Mouse (Mus musculus) neural tube, embryonic 14.5 days (tissue): ENCODE results near the gene Diras1. TPM values are rescaled to one million over a fixed set of nuclear protein-coding genes. Genes with fewer than 3 reads are reported as not detected.
"Not testable (repeated sequence)": the region's sequence is repeated elsewhere in the genome, so short reads cannot be mapped to it uniquely, and the experiment has no call there.

Source experiments
- ATAC-seq: fragments of 200-750 bp; cut with Nextera tagmentation; 2 replicates; pipeline ENCODE4 v1.8.0; 2017; ENCODE audit warnings: low read depth, mild to moderate bottlenecking, moderate TSS enrichment, moderate library complexity
- H3K27ac ChIP-seq: fragments of 300-500 bp; sonication (generic); 2 replicates; pipeline ENCODE4 v1.5.1; 2014; ENCODE audit warnings: low read depth, mild to moderate bottlenecking, control low read depth, low read length, moderate library complexity, mixed read lengths
- H3K27me3 ChIP-seq: fragments of 300-500 bp; sonication (generic); 2 replicates; pipeline ENCODE4 v1.6.1; 2014; ENCODE audit warnings: low read length; ENCODE audit not compliant: control insufficient read depth, insufficient read depth
- H3K36me3 ChIP-seq: fragments of 300-500 bp; sonication (generic); 2 replicates; pipeline ENCODE4 v1.6.1; 2014; ENCODE audit warnings: low read length, mixed read lengths; ENCODE audit not compliant: control insufficient read depth, insufficient read depth
- H3K4me1 ChIP-seq: fragments of 300-500 bp; sonication (generic); 2 replicates; pipeline ENCODE4 v1.6.1; 2014; ENCODE audit warnings: low read length; ENCODE audit not compliant: control insufficient read depth, insufficient read depth
- H3K4me2 ChIP-seq: fragments of 300-500 bp; sonication (generic); 2 replicates; pipeline ENCODE4 v1.6.1; 2014; ENCODE audit warnings: mild to moderate bottlenecking, low read depth, low read length, control low read depth
- H3K4me3 ChIP-seq: fragments of 300-500 bp; sonication (generic); 2 replicates; pipeline ENCODE4 v1.5.1; 2014; ENCODE audit warnings: low read depth, low read length, control low read depth, mixed read lengths
- H3K9ac ChIP-seq: fragments of 300-500 bp; sonication (generic); replicated peaks from 2 replicates; pipeline ENCODE4 v1.6.1; 2014; ENCODE audit warnings: low read depth, mild to moderate bottlenecking, control low read depth, low read length, mixed read lengths
- H3K9me3 ChIP-seq: fragments of 300-500 bp; sonication (generic); 2 replicates; pipeline ENCODE4 v1.6.1; 2016; ENCODE audit warnings: low read length; ENCODE audit not compliant: control insufficient read depth
- WGBS: fragments of 180-500 bp; shearing (Covaris S2); extraction: QIAGEN DNeasy Blood & Tissue Kit; methylation state at CpG from one replicate; pipeline ENCODE4 v1.1.7; 2014; 5-methylcytosine and 5-hydroxymethylcytosine counted together
- polyA plus RNA-seq: library from polyadenylated mRNA; unstranded; fragments of >200 nt; fragmentation: Nextera tagmentation; extraction: Ambion mirVana; gene quantifications from 2 replicates; pipeline ENCODE4 v1.2.1, GENCODE M21; 2014

Diras1 gene
- polyA plus RNA-seq = 24.0 and 28.8 TPM in 2 replicates

GRCm38 (mm10) chr10:81025639-81026275 lies at the start of gene Diras1:
TSS of gene Diras1 (minus strand) at chr10:81025662.
- H3K9me3 ChIP-seq = no peaks in the 10 kb centered on the region
- peak; percentile 12; the same call in 1 of the 2 replicates for ATAC-seq
- peak within 1 kb of the TSS; percentile 34; the same call in 1 of the 2 replicates for H3K27ac ChIP-seq
- H3K4me1 ChIP-seq = 0 out of 2 replicates have a peak, but pooled peaks cover 6% of the 10 kb centered on the region
- peaks cover 9% of the 10 kb centered on the region for H3K36me3 ChIP-seq
- H3K9ac ChIP-seq = peak within 1 kb of the TSS; percentile 77
- H3K27me3 ChIP-seq = peaks cover 3% of the 10 kb centered on the region; the same call in 1 of the 2 replicates
- peak within 1 kb of the TSS; percentile 48 for H3K4me3 ChIP-seq
- H3K4me2 ChIP-seq = peak within 1 kb of the TSS; percentile 71
- 41% methylated on average over 12 of the region's 12 CpGs for WGBS

GRCm38 (mm10) chr10:81073464-81073863 lies 48.0 kb upstream of the Diras1 start:
- peaks cover 14% of the 10 kb centered on the region; the same call in 1 of the 2 replicates for H3K36me3 ChIP-seq
- no peaks in the 10 kb centered on the region for H3K27me3 ChIP-seq
- H3K9me3 ChIP-seq = no peaks in the 10 kb centered on the region
- 70% methylated on average over 7 of the region's 7 CpGs for WGBS
- H3K4me2 ChIP-seq = no peak overlapping the region
- no peak overlapping the region for H3K9ac ChIP-seq
- no peak overlapping the region for H3K27ac ChIP-seq
- ATAC-seq = no peak
- peaks cover 13% of the 10 kb centered on the region for H3K4me1 ChIP-seq
- no peak overlapping the region for H3K4me3 ChIP-seq

DNA sequence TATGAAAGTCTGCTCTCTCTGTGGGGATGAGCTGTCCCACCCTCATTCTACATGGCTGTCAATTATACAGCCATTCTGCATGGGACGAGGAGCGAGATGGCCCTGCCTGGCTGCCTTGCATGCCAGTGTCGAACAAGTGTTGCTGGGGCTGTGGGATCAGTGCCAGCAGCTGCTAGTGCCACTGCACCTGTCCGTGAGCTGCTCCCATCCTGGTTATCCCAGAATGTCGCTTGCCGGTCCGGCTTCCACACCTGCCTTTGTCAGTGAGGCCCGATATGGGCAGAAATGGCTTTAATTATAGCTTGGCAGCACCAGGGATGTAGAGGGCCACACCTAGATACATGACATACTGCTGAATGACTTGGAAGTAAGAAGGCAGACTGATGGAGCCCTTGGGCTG lies 46.8 kb upstream of the Diras1 start:
- WGBS = 93% methylated on average over 8 of the region's 8 CpGs
- Histone ChIP-seq H3K4me1 (peaks cover 13% of the 10 kb centered on the region), H3K9ac (no peak overlapping the region), H3K4me2 (no peak overlapping the region), H3K4me3 (no peak overlapping the region), H3K36me3 (peaks cover 13% of the 10 kb centered on the region; the same call in 1 of the 2 replicates), H3K27me3 (no peaks in the 10 kb centered on the region), H3K27ac (no peak overlapping the region), H3K9me3 (no peaks in the 10 kb centered on the region)
- ATAC-seq = no peak

DNA sequence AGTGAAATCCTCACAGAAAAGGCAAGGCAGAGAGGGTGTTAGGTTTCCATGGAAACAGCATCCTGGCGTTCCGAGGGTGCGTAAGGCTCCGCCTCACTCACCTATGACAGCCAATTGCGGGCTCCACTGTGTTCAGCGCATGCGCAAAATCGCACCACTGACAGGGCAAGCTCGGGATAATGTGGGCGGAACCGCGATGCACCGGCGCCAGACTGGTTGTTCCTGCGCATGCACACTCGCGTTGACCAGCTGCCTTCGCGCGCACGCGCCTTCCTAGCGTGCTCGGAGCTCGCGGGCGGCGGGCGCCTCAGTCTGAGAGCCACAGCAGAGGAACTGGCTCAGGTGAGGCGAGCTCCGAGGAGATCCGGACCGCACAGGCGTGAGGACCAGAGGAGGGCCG lies 44.4 kb upstream of the Diras1 start, which contains the start of gene Thop1:
TSS of gene Thop1 (plus strand) at position 200 of the 400 bp plus-strand sequence.
- Histone ChIP-seq H3K9ac (peak within 1 kb of the TSS; percentile 71), H3K9me3 (no peaks in the 10 kb centered on the region), H3K27me3 (no peaks in the 10 kb centered on the region), H3K36me3 (peaks cover 11% of the 10 kb centered on the region; the same call in 1 of the 2 replicates), H3K27ac (peak within 1 kb of the TSS; percentile 76), H3K4me3 (peak within 1 kb of the TSS; percentile 69), H3K4me1 (peaks cover 13% of the 10 kb centered on the region), H3K4me2 (peak within 1 kb of the TSS; percentile 79)
- WGBS = under 1% methylated on average over 35 of the region's 35 CpGs
- peak; percentile 96 for ATAC-seq

DNA sequence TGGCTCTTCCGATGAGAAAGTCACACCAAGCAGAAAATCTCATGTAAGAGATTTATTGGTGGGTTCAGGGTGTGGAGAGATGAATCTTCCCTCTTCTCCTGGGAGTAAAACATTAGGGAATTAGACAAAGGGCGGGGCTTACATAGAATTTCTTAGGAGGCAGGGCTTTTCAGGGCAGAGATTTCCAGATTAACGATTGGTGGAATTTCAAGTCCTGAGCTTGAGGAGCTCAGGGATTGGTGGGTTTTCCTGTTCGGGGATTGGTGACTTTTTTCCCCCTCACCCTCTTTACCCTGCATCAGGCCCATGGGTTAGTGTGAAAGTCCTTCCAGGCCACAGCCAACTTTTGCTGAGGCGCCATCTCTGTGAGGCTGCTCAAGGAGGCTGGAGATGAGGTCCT lies 43.2 kb upstream of the Diras1 start:
- Histone ChIP-seq H3K4me3 (no peak overlapping the region), H3K9ac (no peak overlapping the region), H3K27ac (no peak overlapping the region), H3K27me3 (no peaks in the 10 kb centered on the region), H3K36me3 (peaks cover 6% of the 10 kb centered on the region; the same call in 1 of the 2 replicates), H3K9me3 (no peaks in the 10 kb centered on the region), H3K4me1 (peaks cover 13% of the 10 kb centered on the region), H3K4me2 (no peak overlapping the region)
- 77% methylated on average over 5 of the region's 5 CpGs for WGBS
- no peak for ATAC-seq

GRCm38 (mm10) chr10:81064519-81064918 lies 39.1 kb upstream of the Diras1 start:
- not testable (repeated sequence) for H3K4me1 ChIP-seq

GRCm38 (mm10) chr10:81062710-81063109 lies 37.2 kb upstream of the Diras1 start:
- Histone ChIP-seq H3K4me2 (no peak overlapping the region), H3K27me3 (no peaks in the 10 kb centered on the region), H3K4me3 (no peak overlapping the region), H3K9ac (no peak overlapping the region), H3K36me3 (no peaks in the 10 kb centered on the region), H3K27ac (no peak overlapping the region), H3K9me3 (no peaks in the 10 kb centered on the region), H3K4me1 (peaks cover 16% of the 10 kb centered on the region)
- no peak for ATAC-seq
- WGBS = 62% methylated on average over 4 of the region's 4 CpGs

More at GRCm38 (mm10) chr10:81064519-81064918, 39.1 kb upstream of the Diras1 start:
- not testable (repeated sequence) for H3K36me3 ChIP-seq, H3K9me3 ChIP-seq, H3K4me2 ChIP-seq, H3K27ac ChIP-seq, H3K27me3 ChIP-seq, ATAC-seq, H3K4me3 ChIP-seq, H3K9ac ChIP-seq
- WGBS = 92% methylated on average over 8 of the region's 8 CpGs

DNA sequence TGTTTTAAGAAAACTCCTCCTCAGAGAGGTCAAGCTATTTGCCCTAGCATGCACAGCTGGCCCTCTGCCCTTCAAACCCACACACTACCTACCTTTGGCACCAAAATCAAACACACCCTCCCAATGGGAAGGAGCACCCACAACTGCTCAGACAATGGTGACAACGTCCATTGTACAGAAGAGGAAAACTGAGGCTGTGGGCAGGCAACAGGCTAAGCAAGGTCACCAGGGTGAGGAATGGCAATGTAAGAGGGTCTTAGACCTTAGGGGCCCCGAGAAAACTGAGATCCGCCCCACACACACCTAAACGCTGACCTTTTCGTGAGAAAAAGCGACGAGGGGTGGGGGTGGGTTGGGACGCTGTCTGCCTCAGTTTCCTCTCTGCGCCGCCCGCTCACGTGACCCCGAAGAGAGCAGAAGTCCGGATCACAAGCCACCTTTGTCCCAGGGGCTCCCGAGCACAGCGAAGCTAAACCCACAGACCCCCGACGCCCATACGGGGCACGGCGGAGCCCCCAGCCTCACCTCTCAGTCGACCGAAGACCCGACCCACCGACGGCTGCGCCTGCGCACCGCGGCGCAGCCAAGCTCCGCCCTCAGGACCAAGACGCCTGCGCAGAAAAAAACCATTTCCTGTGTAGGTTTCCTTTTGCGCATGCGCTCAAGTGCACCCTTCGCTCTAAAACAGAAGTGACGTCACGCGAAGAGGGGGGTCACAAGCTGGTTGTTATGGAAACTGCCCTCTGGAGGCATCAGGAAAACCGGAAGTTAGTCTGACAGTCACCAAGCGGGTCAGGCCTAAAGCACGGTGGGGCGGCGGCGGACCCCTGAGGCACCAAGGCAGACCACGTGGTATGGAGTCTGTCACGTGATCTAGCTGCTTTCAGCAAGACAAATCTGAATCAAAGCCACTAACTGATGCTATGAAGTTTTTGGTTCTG lies 34.4 kb upstream of the Diras1 start, which contains the start of gene Sgta:
TSS of gene Sgta (minus strand) at position 579 of the 941 bp plus-strand sequence.
- Histone ChIP-seq H3K4me2 (peak within 1 kb of the TSS; percentile 96), H3K4me3 (peak within 1 kb of the TSS; percentile 72), H3K36me3 (no peaks in the 10 kb centered on the region), H3K9me3 (no peaks in the 10 kb centered on the region), H3K9ac (peak within 1 kb of the TSS; percentile 73), H3K27me3 (no peaks in the 10 kb centered on the region), H3K27ac (peak within 1 kb of the TSS; percentile 28; the same call in 1 of the 2 replicates), H3K4me1 (peaks cover 18% of the 10 kb centered on the region)
- peak; percentile 90 for ATAC-seq
- under 1% methylated on average over 47 of the region's 48 CpGs for WGBS
